Mouse (Mus musculus) embryonic facial prominence, embryonic 11.5 days (tissue): ENCODE measurements around the gene Polq. TPM values are rescaled to one million over a fixed set of nuclear protein-coding genes. Genes with fewer than 3 reads are reported as not detected.

ENCODE experiments used
- ATAC-seq: fragments of 200-750 bp; cut with Nextera tagmentation; replicated peaks from 2 replicates; pipeline ENCODE4 v1.8.0; 2017; ENCODE audit warnings: low read depth; ENCODE audit not compliant: insufficient number of reproducible peaks, low FRiP score, low TSS enrichment
- DNase-seq: peaks from one replicate; pipeline ENCODE4 v3.0.0-alpha.2; 2015; ENCODE audit warnings: low spot score
- H3K27ac ChIP-seq: fragments of 300-500 bp; sonication (generic); replicated peaks from 2 replicates; pipeline ENCODE4 v1.5.1; 2014; ENCODE audit warnings: mild to moderate bottlenecking, low read depth, low read length, control low read depth
- H3K27me3 ChIP-seq: fragments of 300-500 bp; sonication (generic); 2 replicates; pipeline ENCODE4 v1.6.1; 2014; ENCODE audit warnings: mild to moderate bottlenecking, low read length, moderate library complexity, mixed read lengths; ENCODE audit not compliant: control insufficient read depth, insufficient read depth
- H3K36me3 ChIP-seq: fragments of 300-500 bp; sonication (generic); replicated peaks from 2 replicates; pipeline ENCODE4 v1.6.1; 2014; ENCODE audit warnings: low read depth, mild to moderate bottlenecking, low read length, moderate library complexity, mixed read lengths; ENCODE audit not compliant: control insufficient read depth, insufficient read depth
- H3K4me1 ChIP-seq: fragments of 300-500 bp; sonication (generic); 2 replicates; pipeline ENCODE4 v1.6.1; 2014; ENCODE audit warnings: low read length, mixed read lengths; ENCODE audit not compliant: control insufficient read depth, insufficient read depth
- H3K4me2 ChIP-seq: fragments of 300-500 bp; sonication (generic); 2 replicates; pipeline ENCODE4 v1.6.1; 2014; ENCODE audit warnings: low read depth, mild to moderate bottlenecking, control low read depth, low read length, moderate library complexity
- H3K4me3 ChIP-seq: fragments of 300-500 bp; sonication (generic); 2 replicates; pipeline ENCODE4 v1.5.1; 2014; ENCODE audit warnings: low read depth, low read length, control low read depth
- H3K9ac ChIP-seq: fragments of 300-500 bp; sonication (generic); replicated peaks from 2 replicates; pipeline ENCODE4 v1.6.1; 2014; ENCODE audit warnings: mild to moderate bottlenecking, control low read depth, low read length
- H3K9me3 ChIP-seq: fragments of 300-500 bp; sonication (generic); replicated peaks from 2 replicates; pipeline ENCODE4 v1.6.1; 2016; ENCODE audit warnings: mild to moderate bottlenecking, low read length, inconsistent platforms, mixed read lengths; ENCODE audit not compliant: control insufficient read depth
- WGBS: fragments of 180-500 bp; shearing (Covaris S2); extraction: QIAGEN DNeasy Blood & Tissue Kit; methylation state at CpG from one replicate; pipeline ENCODE4 v1.1.7; 2014; 5-methylcytosine and 5-hydroxymethylcytosine counted together
- polyA plus RNA-seq: library from polyadenylated mRNA; unstranded; fragments of >200 nt; fragmentation: Nextera tagmentation; extraction: Ambion mirVana; gene quantifications from 2 replicates; pipeline ENCODE4 v1.2.1, GENCODE M21; 2014

The Polq gene
- polyA plus RNA-seq, 1 experiment from 2014 or later: 11.3 TPM

GRCm38 (mm10) chr16:37031996-37032395, 20.4 kb downstream of the Polq start:
- H3K27ac ChIP-seq: no peak overlapping the region
- H3K9me3 ChIP-seq: no peaks in the 10 kb centered on the region
- 83% methylated on average over 3 of the region's 3 CpGs for WGBS
- H3K27me3 ChIP-seq: no peaks in the 10 kb centered on the region
- no peak for DNase-seq
- H3K9ac ChIP-seq: no peak overlapping the region
- no peak overlapping the region for H3K4me3 ChIP-seq
- ATAC-seq: no peak
- H3K36me3 ChIP-seq: peaks cover 2% of the 10 kb centered on the region; the same call in 1 of the 2 replicates
- no peak overlapping the region for H3K4me2 ChIP-seq
- H3K4me1 ChIP-seq: no peaks in the 10 kb centered on the region

DNA sequence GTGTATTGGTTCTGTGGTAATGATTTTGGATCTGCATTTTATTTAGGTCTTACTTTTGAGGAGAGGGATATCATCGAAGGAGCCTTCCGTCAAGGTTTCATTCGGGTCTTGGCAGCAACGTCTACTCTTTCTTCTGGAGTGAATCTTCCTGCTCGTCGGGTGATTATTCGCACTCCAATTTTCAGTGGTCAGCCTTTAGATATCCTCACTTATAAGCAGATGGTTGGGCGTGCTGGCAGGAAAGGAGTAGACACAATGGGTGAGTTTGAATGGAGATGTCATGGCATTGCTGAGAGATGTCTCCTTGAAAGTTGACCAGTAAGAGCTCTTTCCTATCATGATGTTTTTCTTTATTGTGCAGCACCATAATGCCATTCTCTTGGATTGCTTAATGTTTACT, 23.2 kb downstream of the Polq start:
- Histone ChIP-seq H3K4me1 (no peaks in the 10 kb centered on the region), H3K9ac (no peak overlapping the region), H3K36me3 (peaks cover 2% of the 10 kb centered on the region; the same call in 1 of the 2 replicates), H3K27ac (no peak overlapping the region), H3K27me3 (no peaks in the 10 kb centered on the region), H3K4me2 (no peak overlapping the region), H3K4me3 (no peak overlapping the region), H3K9me3 (no peaks in the 10 kb centered on the region)
- no peak for DNase-seq
- no peak for ATAC-seq
- WGBS: 97% methylated on average over 8 of the region's 8 CpGs

- H3K9ac ChIP-seq: no peak overlapping the region
- ATAC-seq (no peak), DNase-seq (no peak)
- no peak overlapping the region for H3K4me2 ChIP-seq
- no peaks in the 10 kb centered on the region for H3K27me3 ChIP-seq
- 86% methylated on average over 3 of the region's 3 CpGs for WGBS
- no peak overlapping the region for H3K4me3 ChIP-seq
- H3K4me1 ChIP-seq: no peaks in the 10 kb centered on the region
- no peak overlapping the region for H3K27ac ChIP-seq
- no peaks in the 10 kb centered on the region for H3K9me3 ChIP-seq
- H3K36me3 ChIP-seq: peaks cover 4% of the 10 kb centered on the region
Measured at GRCm38 (mm10) chr16:37059631-37060030, 48.0 kb downstream of the Polq start.

DNA sequence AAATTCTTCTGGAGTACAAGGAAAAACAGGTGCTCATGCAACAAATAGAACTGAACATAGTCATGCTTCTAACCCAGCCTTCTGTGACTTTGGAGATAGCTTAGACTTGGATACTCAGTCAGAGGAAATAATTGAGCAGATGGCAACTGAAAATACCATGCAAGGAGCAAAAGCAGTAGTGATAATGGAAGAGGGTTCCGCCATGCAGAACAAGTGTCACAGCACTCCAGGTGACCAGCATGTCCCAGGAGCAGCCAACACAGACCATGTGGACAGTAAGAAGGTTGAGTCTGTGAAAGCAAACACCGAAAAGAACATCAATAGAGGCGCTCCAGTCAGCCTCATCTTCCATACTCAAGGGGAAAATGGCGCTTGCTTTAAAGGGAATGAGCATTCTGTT, 49.7 kb downstream of the Polq start:
- H3K4me1 ChIP-seq: no peaks in the 10 kb centered on the region
- ATAC-seq (no peak), DNase-seq (no peak)
- WGBS: 95% methylated on average over 4 of the region's 4 CpGs
- H3K27ac ChIP-seq: no peak overlapping the region
- H3K4me3 ChIP-seq: no peak overlapping the region
- H3K36me3 ChIP-seq: peaks cover 4% of the 10 kb centered on the region
- H3K27me3 ChIP-seq: no peaks in the 10 kb centered on the region
- H3K9me3 ChIP-seq: no peaks in the 10 kb centered on the region
- no peak overlapping the region for H3K9ac ChIP-seq
- H3K4me2 ChIP-seq: no peak overlapping the region

DNA sequence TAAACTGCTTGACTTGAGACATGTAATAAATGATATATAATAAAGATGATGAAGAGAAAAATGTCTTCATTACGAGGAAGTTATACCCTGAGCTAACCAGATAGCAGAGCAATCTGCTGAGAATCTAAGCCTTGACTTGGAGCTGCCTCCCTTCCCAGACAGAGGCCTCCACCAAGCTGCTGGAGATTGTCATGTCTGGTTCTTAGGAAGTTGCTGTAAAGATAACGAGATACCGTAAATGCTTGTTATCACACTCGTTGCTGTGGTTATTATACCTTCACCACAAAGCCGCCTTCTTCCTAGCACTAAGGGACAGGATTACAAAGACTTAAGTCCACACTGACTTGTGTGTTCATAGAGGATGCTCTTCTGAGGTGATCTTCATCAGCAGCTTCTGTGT, 60.8 kb downstream of the Polq start:
- no peak overlapping the region for H3K4me2 ChIP-seq
- ATAC-seq (no peak), DNase-seq (no peak)
- no peaks in the 10 kb centered on the region for H3K4me1 ChIP-seq
- H3K4me3 ChIP-seq: no peak overlapping the region
- H3K27ac ChIP-seq: no peak overlapping the region
- no peaks in the 10 kb centered on the region for H3K9me3 ChIP-seq
- no peaks in the 10 kb centered on the region for H3K27me3 ChIP-seq
- no peak overlapping the region for H3K9ac ChIP-seq
- no peaks in the 10 kb centered on the region for H3K36me3 ChIP-seq
- WGBS: 97% methylated on average over 5 of the region's 5 CpGs

GRCm38 (mm10) chr16:37089648-37090047, 78.1 kb downstream of the Polq start:
- Histone ChIP-seq H3K36me3 (no peaks in the 10 kb centered on the region), H3K9me3 (no peaks in the 10 kb centered on the region), H3K27ac (no peak overlapping the region), H3K4me2 (no peak overlapping the region), H3K4me3 (no peak overlapping the region), H3K27me3 (no peaks in the 10 kb centered on the region), H3K4me1 (no peaks in the 10 kb centered on the region), H3K9ac (no peak overlapping the region)
- ATAC-seq (no peak), DNase-seq (no peak)
- 87% methylated on average over 1 of the region's 1 CpGs for WGBS

DNA sequence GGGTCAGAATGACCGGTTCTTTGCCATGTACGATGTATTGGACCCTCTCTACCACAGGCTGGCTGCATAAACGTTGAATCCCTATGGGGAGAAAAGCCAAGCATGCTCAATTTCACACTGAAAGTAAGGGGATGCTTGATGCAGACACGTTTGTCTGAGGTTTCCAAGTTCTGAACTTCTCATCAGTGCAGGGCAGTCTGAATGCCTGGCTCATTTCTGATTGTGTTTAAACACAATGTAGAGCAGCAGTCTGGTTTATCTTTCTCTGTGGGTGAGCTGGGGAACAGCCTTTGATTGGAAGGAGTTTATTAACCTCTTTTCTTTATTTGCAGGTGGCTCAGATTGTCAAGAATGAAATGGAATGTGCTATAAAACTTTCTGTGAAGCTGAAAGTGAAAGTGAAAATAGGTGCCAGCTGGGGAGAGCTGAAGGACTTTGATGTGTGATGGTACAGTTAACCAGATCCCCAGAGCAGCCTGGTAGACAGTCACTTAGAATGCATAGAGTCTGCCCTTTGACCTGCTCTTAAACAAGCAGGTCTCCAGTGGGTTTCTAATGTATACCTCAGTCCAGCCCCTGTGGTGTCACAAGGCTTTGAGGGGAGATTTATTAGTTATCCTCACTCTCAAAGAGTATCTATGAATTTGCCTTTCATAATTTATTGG, 82.7 kb downstream of the Polq start:
- Histone ChIP-seq H3K4me1 (no peaks in the 10 kb centered on the region), H3K27ac (no peak overlapping the region), H3K4me3 (no peak overlapping the region), H3K9ac (no peak overlapping the region), H3K27me3 (no peaks in the 10 kb centered on the region), H3K9me3 (no peaks in the 10 kb centered on the region), H3K4me2 (no peak overlapping the region), H3K36me3 (no peaks in the 10 kb centered on the region)
- DNase-seq (no peak), ATAC-seq (no peak)
- 85% methylated on average over 4 of the region's 4 CpGs for WGBS

GRCm38 (mm10) chr16:37108763-37109162, 97.2 kb downstream of the Polq start:
- H3K36me3 ChIP-seq: no peaks in the 10 kb centered on the region
- H3K9me3 ChIP-seq: no peaks in the 10 kb centered on the region
- no peak for DNase-seq
- no peaks in the 10 kb centered on the region for H3K4me1 ChIP-seq
- no peak overlapping the region for H3K9ac ChIP-seq
- 30% methylated on average over 5 of the region's 5 CpGs for WGBS
- H3K4me2 ChIP-seq: no peak overlapping the region
- H3K27me3 ChIP-seq: no peaks in the 10 kb centered on the region
- no peak overlapping the region for H3K4me3 ChIP-seq
- H3K27ac ChIP-seq: no peak overlapping the region
- no peak for ATAC-seq
